Mouse (Mus musculus): Measurements from ENCODE around the gene Mrgprg.

Mrgprg gene

GRCm38 (mm10) chr7:143766893-143767292 is at the start of gene Mrgprg:
Gene Mrgprg, minus strand, starts transcription at chr7:143766993.
- no peak for DNase-seq (ENCODE audit: low spot score)

GRCm38 (mm10) chr7:143808909-143809308 is 42.1 kb upstream of the Mrgprg start:
- no peak for DNase-seq (ENCODE audit: low spot score)

- no peak for DNase-seq (ENCODE audit: low spot score)
Measured at GRCm38 (mm10) chr7:143805199-143805624, 38.4 kb upstream of the Mrgprg start.

- DNase-seq (ENCODE audit: low spot score), result no peak
Measured at GRCm38 (mm10) chr7:143801195-143802065, 34.6 kb upstream of the Mrgprg start.

- DNase-seq (ENCODE audit: low spot score), result no peak
Measured at GRCm38 (mm10) chr7:143800770-143801169, 34.0 kb upstream of the Mrgprg start.

GRCm38 (mm10) chr7:143798783-143799182 is 32.0 kb upstream of the Mrgprg start:
- no peak for DNase-seq (ENCODE audit: low spot score)

DNA sequence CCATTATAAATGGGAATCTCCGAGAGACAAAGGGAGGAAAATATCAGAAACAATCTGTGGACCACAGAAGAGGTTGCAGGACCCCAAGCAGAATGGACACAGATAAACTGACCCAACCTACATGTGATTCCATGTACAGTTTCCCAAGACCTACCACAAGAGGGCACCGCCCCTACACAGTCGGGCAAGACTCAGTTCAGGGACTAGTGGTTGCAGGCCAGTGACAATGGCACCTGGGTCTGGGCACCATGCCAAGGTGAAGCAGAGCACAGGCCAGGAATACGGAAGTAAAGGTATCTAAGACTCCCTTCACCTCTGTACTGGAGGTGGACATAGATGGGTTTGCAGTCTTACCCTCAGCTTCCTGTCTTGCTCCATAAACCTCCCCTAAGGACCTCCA is 26.3 kb upstream of the Mrgprg start:
- DNase-seq (ENCODE audit: low spot score), result no peak

GRCm38 (mm10) chr7:143792336-143792985 is 25.7 kb upstream of the Mrgprg start:
- no peak for DNase-seq (ENCODE audit: low spot score)

- DNase-seq (ENCODE audit: low spot score), result no peak
Measured at GRCm38 (mm10) chr7:143783996-143784829, 17.4 kb upstream of the Mrgprg start, which contains the start of gene Mrgpre. Gene Mrgpre, minus strand, starts transcription at chr7:143784500.

- no peak for DNase-seq (ENCODE audit: low spot score)
Measured at GRCm38 (mm10) chr7:143783378-143783995, 16.7 kb upstream of the Mrgprg start.

- no peak for DNase-seq (ENCODE audit: low spot score)
Measured at GRCm38 (mm10) chr7:143777375-143777774, 10.6 kb upstream of the Mrgprg start.

DNA sequence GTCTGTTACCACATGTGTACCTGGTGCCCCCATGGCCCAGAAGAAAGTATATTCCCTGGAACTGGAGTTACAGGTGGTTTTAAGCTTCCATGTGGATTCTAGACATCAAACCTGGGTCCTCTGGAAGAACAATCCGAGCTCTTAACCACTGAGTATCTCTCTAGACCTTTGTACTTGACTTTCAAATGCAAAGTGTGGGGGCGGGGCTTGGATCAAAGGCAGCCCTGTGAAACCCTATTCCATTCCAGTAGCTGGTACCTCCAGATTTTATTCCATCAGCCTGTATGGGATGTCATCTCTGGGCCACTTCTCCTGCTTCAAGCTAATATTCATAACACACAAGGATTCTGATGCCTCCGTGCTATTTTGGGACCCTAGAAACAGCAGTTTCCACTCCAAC is 9.3 kb upstream of the Mrgprg start:
- no peak for DNase-seq (ENCODE audit: low spot score)

DNA sequence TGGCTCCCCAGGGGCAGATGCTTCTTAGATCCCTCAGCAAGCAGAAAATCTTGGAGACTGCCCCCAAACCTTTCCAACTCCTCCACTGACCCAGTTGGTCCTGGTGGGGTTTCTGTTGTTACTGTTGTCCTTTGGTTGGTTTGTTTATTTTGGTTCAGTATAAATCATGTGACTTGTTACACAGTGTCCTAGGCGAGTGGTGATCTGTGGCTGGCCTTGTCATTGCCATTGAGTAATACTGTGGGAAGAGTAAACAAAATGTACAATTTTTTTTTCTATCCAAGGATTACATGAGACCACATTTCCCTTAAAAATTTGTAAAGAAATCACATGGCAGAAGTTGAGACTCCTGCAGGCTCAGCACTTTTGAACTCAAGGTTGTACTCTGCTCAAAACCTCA is 2.7 kb upstream of the Mrgprg start:
- no peak for DNase-seq (ENCODE audit: low spot score)

- no peak for DNase-seq (ENCODE audit: low spot score)
Measured at GRCm38 (mm10) chr7:143768267-143768666, 1.5 kb upstream of the Mrgprg start.

DNA sequence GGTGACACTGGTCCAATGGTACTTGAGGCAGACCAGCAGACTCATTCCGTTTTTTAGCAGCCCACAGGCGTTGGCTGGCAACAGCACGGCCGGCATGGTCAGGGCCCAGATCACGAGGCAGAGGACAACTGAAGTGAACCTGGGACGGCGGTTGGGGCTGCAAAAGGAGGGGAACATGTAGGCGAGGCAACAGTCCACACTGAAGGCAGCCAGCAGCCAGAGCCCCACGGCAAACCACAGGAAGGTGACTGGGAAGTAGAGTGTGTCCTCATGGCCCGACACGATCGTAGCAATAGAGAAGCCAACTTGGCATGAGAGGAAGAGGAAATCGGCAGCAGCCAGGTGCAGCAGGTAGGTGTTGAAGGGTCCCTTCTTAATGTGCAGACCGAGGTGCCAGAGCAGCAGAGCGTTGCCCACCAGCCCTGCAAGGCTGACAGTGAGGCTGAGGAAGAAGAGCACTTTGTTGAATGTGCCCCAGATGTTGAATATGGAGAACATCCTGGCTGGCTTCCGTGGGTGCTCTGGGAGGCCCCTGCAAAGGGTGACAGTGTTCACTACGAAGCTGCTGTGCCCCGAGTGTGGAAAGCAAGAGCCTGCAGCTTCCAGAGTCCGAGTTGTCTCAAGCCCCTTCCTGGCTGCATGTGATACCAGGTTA is 1.8 kb downstream of the Mrgprg start:
- DNase-seq (ENCODE audit: low spot score), result no peak

DNA sequence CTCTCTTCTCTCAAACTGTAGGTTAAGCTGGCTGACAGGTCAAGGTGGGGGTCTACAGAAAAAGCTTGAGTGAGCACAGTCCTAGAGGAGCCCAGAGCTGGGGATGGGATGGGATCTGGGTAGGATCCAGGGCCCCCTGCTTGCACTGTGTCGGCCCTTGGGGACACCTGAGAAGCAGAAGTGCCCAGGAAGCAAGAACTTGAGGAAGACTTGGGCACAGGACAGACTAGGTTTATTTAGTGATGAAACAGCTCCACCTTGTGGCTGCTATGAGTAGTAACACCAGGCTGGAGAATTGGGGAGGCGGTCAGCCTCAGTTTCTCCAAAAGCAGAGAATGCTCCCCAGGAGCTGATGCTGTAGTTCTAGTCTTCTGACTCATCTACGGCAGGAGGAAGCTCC is 3.0 kb downstream of the Mrgprg start:
- DNase-seq (ENCODE audit: low spot score), result peak; percentile 29

GRCm38 (mm10) chr7:143758956-143759355 is 7.8 kb downstream of the Mrgprg start:
- no peak for DNase-seq (ENCODE audit: low spot score)

DNA sequence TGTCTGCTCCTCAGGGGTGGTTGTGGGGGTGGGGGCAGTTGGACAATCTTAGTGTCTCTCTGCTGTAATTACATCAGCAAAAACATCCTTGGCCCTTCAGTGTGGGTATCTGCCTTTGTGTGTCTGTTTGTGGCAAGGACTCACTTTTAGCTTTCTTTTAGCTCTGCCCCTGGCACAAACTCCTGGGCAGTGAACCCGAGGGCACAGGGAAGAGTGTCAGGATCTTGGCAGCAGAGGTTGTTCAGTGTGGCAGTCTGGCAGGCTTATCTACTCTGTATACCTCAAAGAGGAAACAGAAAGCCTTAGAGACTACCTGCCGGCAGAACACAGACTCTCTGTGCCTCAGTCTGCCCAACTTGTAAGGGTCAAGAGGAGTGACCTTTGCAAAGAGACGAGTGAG is 9.1 kb downstream of the Mrgprg start:
- no peak for DNase-seq (ENCODE audit: low spot score)

- DNase-seq (ENCODE audit: low spot score), result peak; percentile 27
Measured at GRCm38 (mm10) chr7:143757027-143757390, 9.8 kb downstream of the Mrgprg start.

- no peak for DNase-seq (ENCODE audit: low spot score)
Measured at GRCm38 (mm10) chr7:143756125-143757026, 10.4 kb downstream of the Mrgprg start, which contains the start of gene Osbpl5. Gene Osbpl5, minus strand, starts transcription at chr7:143756985.

Data from c-Kit-positive CD71-positive TER-119-positive erythroid progenitor cells, embryonic 14.5 days (primary cell).